Mouse (Mus musculus) erythroblast, embryonic 14.5 days (primary cell): ENCODE results near the gene Mre11a.

Experiments used
- GATA1 ChIP-seq: IDR thresholded peaks from 2 replicates; pipeline ENCODE4 v1.6.1; 2012; ENCODE audit warnings: low read length, inconsistent platforms, mixed read lengths
- TAL1 ChIP-seq: IDR thresholded peaks from 3 replicates; pipeline ENCODE4 v1.6.1; 2012; ENCODE audit warnings: low read length, inconsistent platforms, mixed read lengths

GRCm38 (mm10) chr9:14751503-14752000, 32.9 kb upstream of the Mre11a start:
- TF ChIP-seq TAL1 (no peak), GATA1 (no peak)
